Mouse (Mus musculus) embryonic facial prominence, embryonic 13.5 days (tissue): ENCODE data around the gene Ttc30b. TPM values are rescaled to one million over a fixed set of nuclear protein-coding genes. Genes with fewer than 3 reads are reported as not detected.
"Not testable (repeated sequence)": the region's sequence is repeated elsewhere in the genome, so short reads cannot be mapped to it uniquely, and the experiment has no call there.

Experiments
- ATAC-seq: fragments of 200-750 bp; cut with Nextera tagmentation; 2 replicates; pipeline ENCODE4 v1.8.0; 2017; ENCODE audit warnings: low read depth; ENCODE audit not compliant: insufficient number of reproducible peaks, insufficient read depth, low FRiP score, low TSS enrichment
- H3K27ac ChIP-seq: fragments of 300-500 bp; sonication (generic); 2 replicates; pipeline ENCODE4 v1.5.1; 2015; ENCODE audit warnings: moderate library complexity, mild to moderate bottlenecking, inconsistent platforms
- H3K27me3 ChIP-seq: fragments of 300-500 bp; sonication (generic); 2 replicates; pipeline ENCODE4 v1.6.1; 2015; ENCODE audit warnings: mild to moderate bottlenecking, inconsistent platforms
- H3K36me3 ChIP-seq: fragments of 300-500 bp; sonication (generic); 2 replicates; pipeline ENCODE4 v1.6.1; 2015; ENCODE audit warnings: mild to moderate bottlenecking, inconsistent platforms
- H3K4me1 ChIP-seq: fragments of 300-500 bp; sonication (generic); 2 replicates; pipeline ENCODE4 v1.6.1; 2015; ENCODE audit warnings: inconsistent platforms
- H3K4me2 ChIP-seq: fragments of 300-500 bp; sonication (generic); 2 replicates; pipeline ENCODE4 v1.6.1; 2015; ENCODE audit warnings: moderate library complexity, mild to moderate bottlenecking, inconsistent platforms
- H3K4me3 ChIP-seq: fragments of 300-500 bp; sonication (generic); 2 replicates; pipeline ENCODE4 v1.5.1; 2015; ENCODE audit warnings: mild to moderate bottlenecking, inconsistent platforms
- H3K9ac ChIP-seq: fragments of 300-500 bp; sonication (generic); 2 replicates; pipeline ENCODE4 v1.6.1; 2015; ENCODE audit warnings: mild to moderate bottlenecking, inconsistent platforms
- H3K9me3 ChIP-seq: fragments of 300-500 bp; sonication (generic); 2 replicates; pipeline ENCODE4 v1.6.1; 2016; ENCODE audit warnings: inconsistent platforms
- WGBS: fragments of 180-500 bp; shearing (Covaris S2); methylation state at CpG from one replicate; pipeline ENCODE4 v1.1.7; 2015; ENCODE audit warnings: mixed read lengths; 5-methylcytosine and 5-hydroxymethylcytosine counted together
- polyA plus RNA-seq: library from polyadenylated mRNA; unstranded; fragments of >200 nt; fragmentation: Nextera tagmentation; extraction: Ambion mirVana; gene quantifications from 2 replicates; pipeline ENCODE4 v1.2.1, GENCODE M21; 2015

Ttc30b gene
- polyA plus RNA-seq, 1 experiment from 2014 or later, result 8.7 TPM

DNA sequence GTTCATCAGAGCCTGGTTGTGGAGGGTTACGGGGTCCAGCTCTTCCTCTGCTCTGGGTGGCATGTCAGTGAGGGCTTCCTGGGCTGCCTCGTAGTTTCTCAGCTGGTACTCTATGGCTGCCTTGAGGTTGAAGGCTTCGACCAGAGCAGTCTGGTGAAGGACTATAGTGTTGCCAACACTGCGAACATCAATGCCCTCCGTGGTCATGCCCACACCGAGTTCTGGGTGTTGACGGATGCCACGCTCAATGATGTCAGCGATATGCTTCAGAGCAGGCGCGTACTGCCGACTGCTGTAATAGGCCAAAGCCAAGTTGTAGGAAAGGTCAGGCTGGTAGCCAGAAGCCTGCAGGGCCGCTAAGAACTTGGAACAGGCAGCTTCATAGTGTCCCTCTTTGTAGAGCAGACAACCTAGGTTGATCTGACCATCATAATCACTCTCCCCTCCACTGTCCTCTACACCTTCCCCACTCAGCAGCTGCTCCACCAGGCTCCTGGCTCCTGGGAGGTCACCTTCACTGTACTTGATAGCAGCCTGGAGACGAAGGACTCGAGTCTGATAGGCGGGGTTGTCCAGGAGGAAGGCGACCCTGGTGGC lies 767 bp downstream of the Ttc30b start:
- Histone ChIP-seq H3K9ac (peak overlapping the region; percentile 69), H3K4me2 (peak overlapping the region; percentile 66), H3K4me3 (peak overlapping the region; percentile 58)
- 0 out of 2 replicates have a peak, but pooled peaks have one; percentile 21 for ATAC-seq
- not testable (repeated sequence) for H3K27ac ChIP-seq, H3K36me3 ChIP-seq, H3K27me3 ChIP-seq, H3K4me1 ChIP-seq, H3K9me3 ChIP-seq
- 68% methylated on average over 16 of the region's 17 CpGs for WGBS

GRCm38 (mm10) chr2:75936685-75937084 lies 1.7 kb downstream of the Ttc30b start:
- H3K9me3 ChIP-seq, H3K27me3 ChIP-seq, H3K4me1 ChIP-seq, H3K4me2 ChIP-seq, H3K36me3 ChIP-seq, H3K9ac ChIP-seq, ATAC-seq, H3K27ac ChIP-seq, H3K4me3 ChIP-seq: not testable (repeated sequence)
- WGBS, result 94% methylated on average over 2 of the region's 2 CpGs

GRCm38 (mm10) chr2:75933541-75933940 lies 4.8 kb downstream of the Ttc30b start:
- Histone ChIP-seq H3K36me3 (peaks cover 3% of the 10 kb centered on the region; the same call in 1 of the 2 replicates), H3K4me2 (no peak overlapping the region), H3K4me1 (peaks cover 4% of the 10 kb centered on the region; the same call in 1 of the 2 replicates), H3K9ac (0 out of 2 replicates have a peak overlapping the region, but pooled peaks have one; percentile 36), H3K4me3 (no peak overlapping the region), H3K27ac (peak overlapping the region; percentile 49; the same call in 1 of the 2 replicates), H3K27me3 (no peaks in the 10 kb centered on the region), H3K9me3 (no peaks in the 10 kb centered on the region)
- ATAC-seq, result no peak
- WGBS, result 26% methylated on average over 7 of the region's 7 CpGs

GRCm38 (mm10) chr2:75930941-75931340 lies 7.4 kb downstream of the Ttc30b start:
- Histone ChIP-seq H3K9ac (no peak overlapping the region), H3K4me2 (no peak overlapping the region), H3K36me3 (peaks cover 17% of the 10 kb centered on the region), H3K4me3 (no peak overlapping the region), H3K27ac (no peak overlapping the region), H3K27me3 (no peaks in the 10 kb centered on the region), H3K9me3 (no peaks in the 10 kb centered on the region), H3K4me1 (peaks cover 4% of the 10 kb centered on the region; the same call in 1 of the 2 replicates)
- ATAC-seq, result no peak
- 92% methylated on average over 2 of the region's 2 CpGs for WGBS

GRCm38 (mm10) chr2:75929786-75930444 lies 8.5 kb downstream of the Ttc30b start:
- H3K36me3 ChIP-seq, result peaks cover 22% of the 10 kb centered on the region
- H3K27me3 ChIP-seq, result no peaks in the 10 kb centered on the region
- 86% methylated on average over 6 of the region's 6 CpGs for WGBS
- no peak overlapping the region for H3K4me3 ChIP-seq
- no peak overlapping the region for H3K27ac ChIP-seq
- H3K4me1 ChIP-seq, result peaks cover 4% of the 10 kb centered on the region; the same call in 1 of the 2 replicates
- no peak for ATAC-seq
- H3K9ac ChIP-seq, result no peak overlapping the region
- no peaks in the 10 kb centered on the region for H3K9me3 ChIP-seq
- no peak overlapping the region for H3K4me2 ChIP-seq

- no peak for ATAC-seq
- Histone ChIP-seq H3K9ac (no peak overlapping the region), H3K4me1 (peaks cover 4% of the 10 kb centered on the region; the same call in 1 of the 2 replicates), H3K36me3 (peaks cover 22% of the 10 kb centered on the region), H3K27me3 (no peaks in the 10 kb centered on the region), H3K9me3 (no peaks in the 10 kb centered on the region), H3K4me2 (no peak overlapping the region), H3K4me3 (no peak overlapping the region), H3K27ac (no peak overlapping the region)
- WGBS, result 96% methylated on average over 2 of the region's 2 CpGs
Observed at GRCm38 (mm10) chr2:75929141-75929540, 9.2 kb downstream of the Ttc30b start.

DNA sequence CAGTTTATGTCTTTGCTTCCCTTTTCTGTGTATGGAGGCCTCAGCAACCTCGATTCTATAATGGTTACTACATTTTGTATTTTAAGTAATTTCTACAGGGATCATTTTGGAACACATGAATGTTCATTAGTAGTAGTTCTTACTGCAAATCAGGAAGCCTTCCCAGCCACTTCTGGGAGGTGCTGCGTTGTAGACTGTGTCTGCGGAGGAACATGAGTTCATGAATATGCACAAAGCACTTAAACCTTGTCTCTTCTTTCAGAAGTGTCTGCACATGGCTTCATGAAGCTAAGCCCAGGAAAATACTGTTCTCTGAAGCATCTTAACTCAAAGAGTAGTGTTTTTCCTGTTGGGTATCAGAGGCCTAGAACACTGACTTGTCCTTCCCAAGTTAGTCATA lies 10.4 kb downstream of the Ttc30b start:
- no peak overlapping the region for H3K9ac ChIP-seq
- ATAC-seq, result no peak

GRCm38 (mm10) chr2:75926061-75926460 lies 12.3 kb downstream of the Ttc30b start:
- Histone ChIP-seq H3K36me3 (peaks cover 22% of the 10 kb centered on the region), H3K27ac (no peak overlapping the region), H3K27me3 (no peaks in the 10 kb centered on the region), H3K9ac (no peak overlapping the region), H3K4me3 (no peak overlapping the region), H3K4me2 (no peak overlapping the region), H3K9me3 (no peaks in the 10 kb centered on the region), H3K4me1 (no peaks in the 10 kb centered on the region)
- no peak for ATAC-seq
- WGBS, result 85% methylated on average over 5 of the region's 5 CpGs

More for the DNA sequence above, 10.4 kb downstream of the Ttc30b start:
- Histone ChIP-seq H3K27me3 (no peaks in the 10 kb centered on the region), H3K27ac (no peak overlapping the region), H3K9me3 (no peaks in the 10 kb centered on the region), H3K4me1 (no peaks in the 10 kb centered on the region), H3K4me3 (no peak overlapping the region), H3K4me2 (no peak overlapping the region), H3K36me3 (peaks cover 22% of the 10 kb centered on the region)
- 93% methylated on average over 3 of the region's 3 CpGs for WGBS

DNA sequence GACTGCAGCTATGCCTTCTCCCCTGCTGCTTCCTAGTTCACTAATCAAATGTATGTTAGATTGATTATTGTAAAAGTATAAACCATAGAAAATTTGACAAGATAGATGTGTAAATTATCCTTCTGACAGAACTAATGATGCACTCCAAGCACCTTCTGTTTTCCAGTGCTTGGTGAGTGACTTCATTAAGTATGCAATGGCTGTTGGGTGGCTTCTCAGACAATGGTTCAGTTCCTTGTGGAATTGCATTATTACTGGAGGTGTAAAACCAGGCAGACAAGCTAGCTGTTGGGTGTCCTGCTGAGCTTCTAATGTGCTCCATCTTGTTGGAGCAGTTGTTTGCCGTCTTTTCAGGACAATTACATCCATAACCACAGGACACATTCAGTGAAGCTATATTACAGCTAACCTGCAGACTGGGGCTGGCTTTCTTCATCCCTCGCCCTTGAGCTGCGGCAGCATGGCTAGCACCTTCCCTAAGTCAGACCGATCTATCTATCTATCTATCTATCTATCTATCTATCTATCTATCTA lies 14.5 kb downstream of the Ttc30b start:
- H3K36me3 ChIP-seq, result peaks cover 19% of the 10 kb centered on the region
- H3K4me3 ChIP-seq, result no peak overlapping the region
- no peak overlapping the region for H3K27ac ChIP-seq
- WGBS, result 88% methylated on average over 4 of the region's 4 CpGs
- H3K9me3 ChIP-seq, result no peaks in the 10 kb centered on the region
- no peak for ATAC-seq
- no peak overlapping the region for H3K9ac ChIP-seq
- no peak overlapping the region for H3K4me2 ChIP-seq
- no peaks in the 10 kb centered on the region for H3K27me3 ChIP-seq
- no peaks in the 10 kb centered on the region for H3K4me1 ChIP-seq

DNA sequence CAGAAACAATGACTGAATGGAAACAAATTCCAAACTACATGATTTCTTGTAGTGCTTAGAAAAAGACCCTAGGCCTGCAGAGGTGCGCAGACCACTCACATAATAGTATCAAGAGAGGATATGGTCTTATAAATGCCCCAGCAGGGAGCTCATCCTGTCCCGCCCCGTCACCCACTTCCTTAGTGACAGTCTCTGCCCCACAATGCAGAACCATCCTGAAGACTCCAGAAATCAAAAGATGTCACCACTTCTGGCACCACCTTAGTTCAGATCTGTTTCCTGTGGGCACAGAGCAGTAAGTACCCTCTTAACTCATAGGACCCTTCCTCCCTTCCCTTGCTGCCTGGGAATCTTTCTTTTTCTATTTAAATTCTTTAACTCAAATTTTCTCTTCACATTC lies 23.3 kb downstream of the Ttc30b start:
- 92% methylated on average over 3 of the region's 3 CpGs for WGBS
- Histone ChIP-seq H3K27ac (no peak overlapping the region), H3K4me1 (no peaks in the 10 kb centered on the region), H3K4me2 (no peak overlapping the region), H3K27me3 (no peaks in the 10 kb centered on the region), H3K4me3 (no peak overlapping the region), H3K36me3 (peaks cover 30% of the 10 kb centered on the region), H3K9ac (no peak overlapping the region), H3K9me3 (no peaks in the 10 kb centered on the region)
- no peak for ATAC-seq

GRCm38 (mm10) chr2:75907142-75907541 lies 31.2 kb downstream of the Ttc30b start:
- Histone ChIP-seq H3K4me1 (no peaks in the 10 kb centered on the region), H3K4me3 (no peak overlapping the region), H3K36me3 (peaks cover 28% of the 10 kb centered on the region), H3K27me3 (no peaks in the 10 kb centered on the region), H3K9ac (no peak overlapping the region), H3K9me3 (no peaks in the 10 kb centered on the region), H3K27ac (no peak overlapping the region), H3K4me2 (no peak overlapping the region)
- WGBS, result 88% methylated on average over 1 of the region's 1 CpGs
- no peak for ATAC-seq

DNA sequence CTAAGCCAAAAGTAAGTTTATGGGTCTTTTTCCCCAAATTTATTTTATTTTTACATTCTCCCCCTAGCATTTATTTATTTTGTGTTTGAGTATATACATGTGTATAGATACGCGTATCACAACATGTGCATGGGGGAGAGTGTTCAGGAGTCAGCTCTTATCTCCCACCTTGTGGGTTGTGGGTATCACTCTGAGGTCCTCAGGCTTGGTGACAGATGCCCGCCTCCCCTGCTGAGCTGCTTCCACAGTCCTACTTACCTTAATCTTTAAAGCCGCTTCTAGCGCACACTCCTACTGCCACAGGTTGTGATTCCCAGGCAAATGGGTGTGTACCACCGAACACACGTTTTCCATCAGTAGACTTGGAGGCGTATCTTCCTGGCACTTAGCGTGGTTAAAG lies 36.5 kb downstream of the Ttc30b start:
- Histone ChIP-seq H3K36me3 (peaks cover 19% of the 10 kb centered on the region), H3K4me3 (no peak overlapping the region), H3K27me3 (no peaks in the 10 kb centered on the region), H3K27ac (no peak overlapping the region), H3K4me2 (no peak overlapping the region), H3K4me1 (no peaks in the 10 kb centered on the region), H3K9me3 (no peaks in the 10 kb centered on the region), H3K9ac (no peak overlapping the region)
- 86% methylated on average over 9 of the region's 9 CpGs for WGBS
- no peak for ATAC-seq
